Mouse (Mus musculus): ENCODE measurements around the gene Tm9sf1. TPM values are rescaled to one million over a fixed set of nuclear protein-coding genes. Genes with fewer than 3 reads are reported as not detected.

Gene Tm9sf1
- polyA plus RNA-seq, 1 experiment: 90.9 TPM

- H3K4me1 ChIP-seq (ENCODE audit: control insufficient read depth, insufficient read depth, low read length): no peaks in the 10 kb centered on the region
- no peak for TF ChIP-seq POLR2A (IDR thresholded peaks at IDR 0.05; ENCODE audit: low read depth, low read length)
- TF ChIP-seq CTCF (IDR thresholded peaks at IDR 0.05; ENCODE audit: borderline replicate concordance, insufficient read depth, low read length): no peak
- no peak overlapping the region for H3K4me3 ChIP-seq (ENCODE audit: insufficient read depth, low read length)
- H3K27ac ChIP-seq (ENCODE audit: insufficient read depth, low read length): no peak overlapping the region
Measured at GRCm38 (mm10) chr14:55614565-55615178, 28.9 kb downstream of the Tm9sf1 start.

GRCm38 (mm10) chr14:55613346-55613745, 30.3 kb downstream of the Tm9sf1 start:
- Histone ChIP-seq H3K27ac (ENCODE audit: insufficient read depth, low read length) (no peak overlapping the region), H3K4me3 (ENCODE audit: insufficient read depth, low read length) (no peak overlapping the region), H3K4me1 (ENCODE audit: control insufficient read depth, insufficient read depth, low read length) (no peaks in the 10 kb centered on the region)
- TF ChIP-seq POLR2A (IDR thresholded peaks at IDR 0.05; ENCODE audit: low read depth, low read length): no peak

GRCm38 (mm10) chr14:55608339-55608738, 35.3 kb downstream of the Tm9sf1 start:
- H3K4me3 ChIP-seq (ENCODE audit: insufficient read depth, low read length): no peak overlapping the region
- no peaks in the 10 kb centered on the region for H3K4me1 ChIP-seq (ENCODE audit: control insufficient read depth, insufficient read depth, low read length)
- H3K27ac ChIP-seq (ENCODE audit: insufficient read depth, low read length): no peak overlapping the region
- TF ChIP-seq POLR2A (IDR thresholded peaks at IDR 0.05; ENCODE audit: low read depth, low read length) (no peak), CTCF (IDR thresholded peaks at IDR 0.05; ENCODE audit: borderline replicate concordance, insufficient read depth, low read length) (no peak)

- Histone ChIP-seq H3K4me1 (ENCODE audit: control insufficient read depth, insufficient read depth, low read length) (no peaks in the 10 kb centered on the region), H3K4me3 (ENCODE audit: insufficient read depth, low read length) (no peak overlapping the region), H3K27ac (ENCODE audit: insufficient read depth, low read length) (no peak overlapping the region)
- no peak for TF ChIP-seq POLR2A (IDR thresholded peaks at IDR 0.05; ENCODE audit: low read depth, low read length)
- TF ChIP-seq CTCF (IDR thresholded peaks at IDR 0.05; ENCODE audit: borderline replicate concordance, insufficient read depth, low read length): no peak
Measured at GRCm38 (mm10) chr14:55605743-55606459, 37.7 kb downstream of the Tm9sf1 start.

- TF ChIP-seq CTCF (IDR thresholded peaks at IDR 0.05; ENCODE audit: borderline replicate concordance, insufficient read depth, low read length) (no peak), POLR2A (IDR thresholded peaks at IDR 0.05; ENCODE audit: low read depth, low read length) (no peak; the same call in 1 of the 2 replicates)
- Histone ChIP-seq H3K4me1 (ENCODE audit: control insufficient read depth, insufficient read depth, low read length) (no peaks in the 10 kb centered on the region), H3K27ac (ENCODE audit: insufficient read depth, low read length) (no peak overlapping the region), H3K4me3 (ENCODE audit: insufficient read depth, low read length) (0 out of 2 replicates have a peak overlapping the region, but pooled peaks have one; percentile 57)
Measured at GRCm38 (mm10) chr14:55604823-55605222, 38.8 kb downstream of the Tm9sf1 start.

GRCm38 (mm10) chr14:55603633-55604576, 39.7 kb downstream of the Tm9sf1 start:
- peak; percentile 70; the same call in 1 of the 2 replicates for TF ChIP-seq POLR2A (IDR thresholded peaks at IDR 0.05; ENCODE audit: low read depth, low read length)
- peak; percentile 86; the same call in 1 of the 2 replicates for TF ChIP-seq CTCF (IDR thresholded peaks at IDR 0.05; ENCODE audit: borderline replicate concordance, insufficient read depth, low read length)
- no peaks in the 10 kb centered on the region for H3K4me1 ChIP-seq (ENCODE audit: control insufficient read depth, insufficient read depth, low read length)
- H3K4me3 ChIP-seq (ENCODE audit: insufficient read depth, low read length): peak overlapping the region; percentile 57
- H3K27ac ChIP-seq (ENCODE audit: insufficient read depth, low read length): peak overlapping the region; percentile 76

GRCm38 (mm10) chr14:55603271-55603632, 40.4 kb downstream of the Tm9sf1 start, which contains the start of gene Irf9:
Irf9 (plus strand) TSS chr14:55603571.
- TF ChIP-seq POLR2A (IDR thresholded peaks at IDR 0.05; ENCODE audit: low read depth, low read length) (no peak), CTCF (IDR thresholded peaks at IDR 0.05; ENCODE audit: borderline replicate concordance, insufficient read depth, low read length) (no peak)
- H3K4me3 ChIP-seq (ENCODE audit: insufficient read depth, low read length): peak within 1 kb of the TSS; percentile 57
- no peaks in the 10 kb centered on the region for H3K4me1 ChIP-seq (ENCODE audit: control insufficient read depth, insufficient read depth, low read length)
- H3K27ac ChIP-seq (ENCODE audit: insufficient read depth, low read length): peak within 1 kb of the TSS; percentile 76

- H3K4me1 ChIP-seq (ENCODE audit: control insufficient read depth, insufficient read depth, low read length): no peaks in the 10 kb centered on the region
- H3K4me3 ChIP-seq (ENCODE audit: insufficient read depth, low read length): no peak overlapping the region
- TF ChIP-seq CTCF (IDR thresholded peaks at IDR 0.05; ENCODE audit: borderline replicate concordance, insufficient read depth, low read length): no peak
- H3K27ac ChIP-seq (ENCODE audit: insufficient read depth, low read length): no peak overlapping the region
Measured at GRCm38 (mm10) chr14:55598521-55599390, 44.9 kb downstream of the Tm9sf1 start.

Measured in embryonic fibroblast, embryonic 13.5 days (primary cell).